Mouse (Mus musculus): ENCODE results near the gene Nfib. TPM values are rescaled to one million over a fixed set of nuclear protein-coding genes. Genes with fewer than 3 reads are reported as not detected.

Nfib gene
- polyA plus RNA-seq, 1 experiment from 2014 or later: 58.4 TPM

GRCm38 (mm10) chr4:82532443-82533191, 172.9 kb downstream of the Nfib start:
- Histone ChIP-seq H3K9ac (ENCODE audit: low read length) (peak overlapping the region; percentile 51), H3K36me3 (ENCODE audit: control insufficient read depth, insufficient read depth, low read length) (no peaks in the 10 kb centered on the region), H3K9me3 (ENCODE audit: control insufficient read depth, low read length) (no peaks in the 10 kb centered on the region), H3K4me3 (ENCODE audit: low read depth, low read length) (no peak overlapping the region), H3K27me3 (ENCODE audit: control insufficient read depth, insufficient read depth, low read length) (peaks cover 25% of the 10 kb centered on the region), H3K4me1 (replicated peaks; ENCODE audit: control insufficient read depth, insufficient read depth, low read length) (peaks cover 24% of the 10 kb centered on the region), H3K27ac (ENCODE audit: low read depth, low read length) (peak overlapping the region; percentile 85), H3K4me2 (ENCODE audit: low read depth, low read length, severe bottlenecking) (peak overlapping the region; percentile 26; the same call in 1 of the 2 replicates)
- ATAC-seq (replicated peaks; ENCODE audit: low FRiP score) (peak; percentile 78), DNase-seq (ENCODE audit: low spot score) (peak; percentile 69)
- WGBS: 4% methylated on average over 11 of the region's 11 CpGs

GRCm38 (mm10) chr4:82531977-82532376, 173.6 kb downstream of the Nfib start:
- WGBS: 42% methylated on average over 5 of the region's 5 CpGs
- Histone ChIP-seq H3K27ac (ENCODE audit: low read depth, low read length) (peak overlapping the region; percentile 85), H3K4me3 (ENCODE audit: low read depth, low read length) (no peak overlapping the region), H3K9ac (ENCODE audit: low read length) (peak overlapping the region; percentile 51; the same call in 1 of the 2 replicates), H3K9me3 (ENCODE audit: control insufficient read depth, low read length) (no peaks in the 10 kb centered on the region), H3K4me1 (replicated peaks; ENCODE audit: control insufficient read depth, insufficient read depth, low read length) (peaks cover 18% of the 10 kb centered on the region), H3K36me3 (ENCODE audit: control insufficient read depth, insufficient read depth, low read length) (no peaks in the 10 kb centered on the region), H3K4me2 (ENCODE audit: low read depth, low read length, severe bottlenecking) (no peak overlapping the region), H3K27me3 (ENCODE audit: control insufficient read depth, insufficient read depth, low read length) (peaks cover 23% of the 10 kb centered on the region)
- DNase-seq (ENCODE audit: low spot score): no peak
- ATAC-seq (replicated peaks; ENCODE audit: low FRiP score): peak; percentile 28; the same call in 1 of the 2 replicates

DNA sequence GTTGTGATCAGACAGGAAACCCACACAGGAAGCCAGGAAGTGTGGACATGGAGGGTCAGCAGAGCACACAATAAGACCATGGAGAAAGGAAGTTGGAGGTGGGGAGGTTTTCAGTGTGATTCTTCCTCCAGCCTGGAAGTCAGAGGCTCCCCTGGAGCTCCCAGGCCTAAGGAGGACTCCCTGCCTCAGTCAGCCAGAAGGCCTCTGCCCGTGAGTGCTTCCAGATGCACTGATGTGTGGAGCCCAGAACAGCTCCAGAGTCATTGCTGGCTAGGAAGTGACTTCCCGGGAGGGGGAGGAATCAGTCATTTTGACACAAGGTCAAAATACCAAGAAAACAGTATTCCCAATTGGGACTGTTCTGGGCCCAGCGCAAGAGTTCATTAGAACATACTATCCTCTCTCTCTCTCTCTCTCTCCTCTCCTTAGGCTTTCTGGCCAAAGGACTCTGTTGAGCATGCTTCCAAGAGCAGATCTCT, 174.6 kb downstream of the Nfib start:
- 74% methylated on average over 3 of the region's 3 CpGs for WGBS
- H3K27ac ChIP-seq (ENCODE audit: low read depth, low read length): no peak overlapping the region
- H3K4me3 ChIP-seq (ENCODE audit: low read depth, low read length): no peak overlapping the region
- H3K9me3 ChIP-seq (ENCODE audit: control insufficient read depth, low read length): no peaks in the 10 kb centered on the region; the same call in 1 of the 2 replicates
- no peak overlapping the region for H3K4me2 ChIP-seq (ENCODE audit: low read depth, low read length, severe bottlenecking)
- H3K9ac ChIP-seq (ENCODE audit: low read length): no peak overlapping the region
- H3K27me3 ChIP-seq (ENCODE audit: control insufficient read depth, insufficient read depth, low read length): peaks cover 14% of the 10 kb centered on the region
- H3K4me1 ChIP-seq (replicated peaks; ENCODE audit: control insufficient read depth, insufficient read depth, low read length): peaks cover 9% of the 10 kb centered on the region
- DNase-seq (ENCODE audit: low spot score): no peak
- H3K36me3 ChIP-seq (ENCODE audit: control insufficient read depth, insufficient read depth, low read length): no peaks in the 10 kb centered on the region
- ATAC-seq (replicated peaks; ENCODE audit: low FRiP score): no peak

- 65% methylated on average over 2 of the region's 2 CpGs for WGBS
- Histone ChIP-seq H3K27me3 (ENCODE audit: control insufficient read depth, insufficient read depth, low read length) (no peaks in the 10 kb centered on the region; the same call in 1 of the 2 replicates), H3K27ac (ENCODE audit: low read depth, low read length) (no peak overlapping the region), H3K36me3 (ENCODE audit: control insufficient read depth, insufficient read depth, low read length) (no peaks in the 10 kb centered on the region), H3K9me3 (ENCODE audit: control insufficient read depth, low read length) (no peaks in the 10 kb centered on the region; the same call in 1 of the 2 replicates), H3K9ac (ENCODE audit: low read length) (no peak overlapping the region), H3K4me3 (ENCODE audit: low read depth, low read length) (no peak overlapping the region), H3K4me2 (ENCODE audit: low read depth, low read length, severe bottlenecking) (no peak overlapping the region), H3K4me1 (replicated peaks; ENCODE audit: control insufficient read depth, insufficient read depth, low read length) (peaks cover 9% of the 10 kb centered on the region)
- DNase-seq (ENCODE audit: low spot score) (no peak), ATAC-seq (replicated peaks; ENCODE audit: low FRiP score) (no peak)
These were observed 176.6 kb downstream of the Nfib start for GRCm38 (mm10) chr4:82528978-82529377.

GRCm38 (mm10) chr4:82519935-82520334, 185.6 kb downstream of the Nfib start:
- Histone ChIP-seq H3K9me3 (ENCODE audit: control insufficient read depth, low read length) (no peaks in the 10 kb centered on the region), H3K4me1 (replicated peaks; ENCODE audit: control insufficient read depth, insufficient read depth, low read length) (no peaks in the 10 kb centered on the region), H3K9ac (ENCODE audit: low read length) (no peak overlapping the region), H3K4me2 (ENCODE audit: low read depth, low read length, severe bottlenecking) (no peak overlapping the region), H3K36me3 (ENCODE audit: control insufficient read depth, insufficient read depth, low read length) (no peaks in the 10 kb centered on the region), H3K4me3 (ENCODE audit: low read depth, low read length) (no peak overlapping the region), H3K27ac (ENCODE audit: low read depth, low read length) (no peak overlapping the region), H3K27me3 (ENCODE audit: control insufficient read depth, insufficient read depth, low read length) (no peaks in the 10 kb centered on the region)
- ATAC-seq (replicated peaks; ENCODE audit: low FRiP score) (no peak), DNase-seq (ENCODE audit: low spot score) (no peak)
- WGBS: 92% methylated on average over 4 of the region's 4 CpGs

GRCm38 (mm10) chr4:82518132-82518531, 187.4 kb downstream of the Nfib start:
- 73% methylated on average over 1 of the region's 1 CpGs for WGBS

DNA sequence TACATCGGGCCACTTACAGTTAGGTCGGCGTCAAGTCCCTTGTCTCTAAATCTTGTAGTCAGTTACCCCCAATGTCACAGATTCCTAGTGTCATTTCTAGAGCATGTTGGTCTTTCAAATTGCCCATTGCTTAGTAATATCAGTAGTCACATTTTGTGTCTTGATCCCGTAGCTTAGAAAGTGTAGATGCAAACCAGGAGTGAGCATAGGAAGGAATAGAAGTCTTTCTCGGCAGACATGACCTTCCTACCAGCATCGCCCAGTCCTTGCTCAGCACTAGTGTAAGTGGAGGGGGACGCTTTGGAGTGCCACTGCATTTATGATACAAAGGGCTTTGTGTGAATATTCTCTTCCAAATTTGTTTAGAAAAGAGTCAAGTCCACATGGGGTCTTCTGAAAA, 188.2 kb downstream of the Nfib start:
- Histone ChIP-seq H3K36me3 (ENCODE audit: control insufficient read depth, insufficient read depth, low read length) (no peaks in the 10 kb centered on the region), H3K9ac (ENCODE audit: low read length) (no peak overlapping the region), H3K27me3 (ENCODE audit: control insufficient read depth, insufficient read depth, low read length) (no peaks in the 10 kb centered on the region), H3K4me1 (replicated peaks; ENCODE audit: control insufficient read depth, insufficient read depth, low read length) (peaks cover 2% of the 10 kb centered on the region; the same call in 1 of the 2 replicates), H3K9me3 (ENCODE audit: control insufficient read depth, low read length) (no peaks in the 10 kb centered on the region), H3K27ac (ENCODE audit: low read depth, low read length) (no peak overlapping the region), H3K4me3 (ENCODE audit: low read depth, low read length) (no peak overlapping the region), H3K4me2 (ENCODE audit: low read depth, low read length, severe bottlenecking) (no peak overlapping the region)
- DNase-seq (ENCODE audit: low spot score) (no peak), ATAC-seq (replicated peaks; ENCODE audit: low FRiP score) (no peak)
- 79% methylated on average over 7 of the region's 7 CpGs for WGBS

More at GRCm38 (mm10) chr4:82518132-82518531, 187.4 kb downstream of the Nfib start:
- DNase-seq (ENCODE audit: low spot score) (no peak), ATAC-seq (replicated peaks; ENCODE audit: low FRiP score) (no peak)
- Histone ChIP-seq H3K27me3 (ENCODE audit: control insufficient read depth, insufficient read depth, low read length) (no peaks in the 10 kb centered on the region), H3K27ac (ENCODE audit: low read depth, low read length) (no peak overlapping the region), H3K9me3 (ENCODE audit: control insufficient read depth, low read length) (no peaks in the 10 kb centered on the region), H3K4me3 (ENCODE audit: low read depth, low read length) (no peak overlapping the region), H3K4me1 (replicated peaks; ENCODE audit: control insufficient read depth, insufficient read depth, low read length) (no peaks in the 10 kb centered on the region), H3K36me3 (ENCODE audit: control insufficient read depth, insufficient read depth, low read length) (no peaks in the 10 kb centered on the region), H3K9ac (ENCODE audit: low read length) (no peak overlapping the region), H3K4me2 (ENCODE audit: low read depth, low read length, severe bottlenecking) (no peak overlapping the region)

DNA sequence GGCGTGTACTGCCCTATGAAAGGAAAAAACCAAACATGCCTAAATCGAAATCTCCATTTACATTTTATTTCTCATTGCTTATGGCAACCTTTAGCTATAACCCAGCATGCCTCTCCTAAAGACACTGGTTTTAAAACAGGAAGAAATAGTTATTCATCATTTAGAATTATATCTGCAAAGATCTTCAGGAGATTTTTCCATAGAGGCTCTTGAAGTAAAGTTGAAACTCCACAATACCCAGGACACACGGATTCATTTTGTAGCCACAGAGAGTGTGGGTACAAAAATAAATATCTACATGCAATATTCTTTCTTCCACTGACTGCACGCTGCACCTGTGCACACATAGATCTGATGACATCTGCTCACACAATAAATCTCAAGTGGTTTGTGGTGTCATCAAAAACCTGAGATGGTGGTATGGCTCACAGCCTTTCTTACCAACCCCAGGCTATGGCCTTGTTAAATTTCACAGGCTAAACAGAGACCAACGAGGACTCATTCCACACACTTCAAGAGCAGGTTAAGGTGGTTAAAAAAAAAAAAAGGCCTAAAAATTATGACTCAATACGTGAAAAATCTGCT, 189.2 kb downstream of the Nfib start:
- Histone ChIP-seq H3K27me3 (ENCODE audit: control insufficient read depth, insufficient read depth, low read length) (no peaks in the 10 kb centered on the region), H3K4me1 (replicated peaks; ENCODE audit: control insufficient read depth, insufficient read depth, low read length) (peaks cover 5% of the 10 kb centered on the region; the same call in 1 of the 2 replicates), H3K4me2 (ENCODE audit: low read depth, low read length, severe bottlenecking) (no peak overlapping the region), H3K4me3 (ENCODE audit: low read depth, low read length) (no peak overlapping the region), H3K27ac (ENCODE audit: low read depth, low read length) (no peak overlapping the region), H3K36me3 (ENCODE audit: control insufficient read depth, insufficient read depth, low read length) (no peaks in the 10 kb centered on the region), H3K9ac (ENCODE audit: low read length) (no peak overlapping the region), H3K9me3 (ENCODE audit: control insufficient read depth, low read length) (no peaks in the 10 kb centered on the region)
- 81% methylated on average over 6 of the region's 6 CpGs for WGBS
- DNase-seq (ENCODE audit: low spot score): no peak
- ATAC-seq (replicated peaks; ENCODE audit: low FRiP score): no peak
